Mouse (Mus musculus) retina, postnatal 1 day (tissue): ENCODE data around the gene Gpr55.
A peak's percentile ranks its signal among the peaks of the same experiment; 100 is the strongest.

ENCODE experiments used
- DNase-seq: peaks from one replicate; pipeline ENCODE4 v3.0.0-alpha.2; 2012

Gpr55 gene

DNA sequence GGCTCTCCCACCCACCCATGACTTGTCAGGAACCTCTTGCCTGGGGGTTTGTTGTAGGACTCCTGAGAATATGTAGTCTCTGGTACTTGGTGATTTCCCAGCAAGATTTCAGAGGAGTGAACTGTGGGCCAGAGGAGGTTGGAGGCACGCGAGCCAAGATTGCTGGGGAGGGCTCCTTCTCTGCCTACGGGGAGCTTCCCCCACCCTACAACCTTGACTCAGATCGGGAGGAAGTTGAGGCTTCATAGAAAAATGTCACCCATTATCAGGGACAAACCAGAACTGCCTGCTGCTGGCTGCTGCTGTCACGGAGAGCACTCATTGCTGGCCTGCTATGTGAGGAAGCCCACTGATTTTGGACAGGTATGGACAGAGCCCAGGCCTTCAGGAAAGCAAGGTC is 3.5 kb downstream of the Gpr55 start:
- no peak for DNase-seq

DNA sequence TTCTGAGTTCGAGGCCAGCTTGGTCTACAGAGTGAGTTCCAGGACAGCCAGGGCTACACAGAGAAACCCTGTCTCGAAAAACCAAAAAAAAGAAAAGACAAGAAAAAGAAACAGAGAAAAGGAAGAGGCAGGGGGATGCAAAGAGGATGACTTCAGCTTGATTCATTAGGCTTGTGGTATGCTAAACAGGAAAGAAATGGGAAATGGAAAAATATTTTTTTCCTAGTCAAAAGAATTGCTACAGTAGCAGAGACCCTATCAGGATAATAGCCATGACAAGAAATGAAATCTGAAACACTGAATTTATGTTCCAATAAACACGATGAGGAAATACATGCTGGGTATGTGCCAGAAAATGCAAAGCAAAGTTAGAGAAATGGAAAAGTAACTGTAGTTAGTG is 5.7 kb downstream of the Gpr55 start:
- DNase-seq, result no peak

DNA sequence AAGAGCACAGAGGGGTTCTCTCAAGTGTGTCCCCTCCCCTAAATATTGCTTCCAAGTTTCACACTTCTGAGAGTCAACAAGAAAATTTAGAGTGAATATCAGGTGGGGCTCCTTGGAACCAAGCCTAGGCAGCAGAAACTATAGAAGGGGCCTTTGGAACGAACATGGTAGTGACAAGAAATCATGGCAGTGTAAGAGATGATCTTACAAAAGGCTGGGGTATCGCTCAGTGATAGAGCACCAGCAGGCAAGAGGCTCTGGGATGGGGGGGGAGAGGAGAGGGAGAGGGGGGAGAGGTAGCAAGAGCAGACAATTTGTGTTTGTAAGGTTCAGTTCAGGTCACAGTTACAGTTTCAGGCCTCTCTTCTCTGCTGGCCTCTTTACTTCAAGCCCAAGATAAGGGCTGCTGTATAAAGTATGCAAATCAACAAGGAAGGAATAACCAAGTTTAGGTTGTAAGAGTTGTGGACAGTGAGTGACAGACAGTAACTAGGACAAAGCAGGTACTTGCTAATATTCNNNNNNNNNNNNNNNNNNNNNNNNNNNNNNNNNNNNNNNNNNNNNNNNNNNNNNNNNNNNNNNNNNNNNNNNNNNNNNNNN is 11.6 kb downstream of the Gpr55 start:
- DNase-seq, result no peak

DNA sequence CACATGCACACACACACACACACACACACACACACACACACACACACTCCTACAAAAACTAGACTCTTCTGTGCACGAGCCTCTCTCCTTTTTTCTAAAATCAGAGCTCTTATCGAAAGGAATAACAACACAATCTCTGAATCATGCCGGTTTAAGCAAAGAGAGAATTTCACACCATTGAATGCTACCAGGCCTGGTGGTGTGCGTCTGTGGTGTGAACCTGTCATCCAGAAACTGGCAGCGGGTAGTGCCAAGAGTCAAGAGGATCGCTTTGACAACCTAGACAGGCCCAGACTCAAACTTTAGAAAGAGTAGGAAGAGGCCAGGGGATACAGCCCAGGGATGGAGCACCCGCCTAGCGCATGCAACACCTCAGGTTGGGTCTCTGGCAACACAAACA is 18.5 kb downstream of the Gpr55 start:
- no peak for DNase-seq

DNA sequence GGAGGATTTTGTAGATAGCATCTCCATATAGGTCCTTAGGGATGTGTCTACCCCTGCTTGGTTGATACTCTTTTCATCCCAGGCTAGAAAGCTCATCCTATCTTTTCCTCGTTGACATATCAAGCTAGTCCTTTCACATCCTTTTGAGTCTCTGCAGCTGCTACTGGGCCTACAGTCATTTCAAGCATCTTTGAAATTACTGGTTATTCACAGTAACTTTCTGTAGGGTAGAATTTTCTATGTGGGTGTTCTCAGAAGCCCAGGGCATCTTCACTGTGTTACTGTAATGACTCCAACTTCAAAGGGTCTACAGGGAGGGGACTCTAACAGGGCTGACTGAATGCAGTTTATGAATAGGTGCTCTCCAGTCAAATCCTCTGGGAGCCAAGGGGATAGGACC is 23.5 kb downstream of the Gpr55 start:
- no peak for DNase-seq

DNA sequence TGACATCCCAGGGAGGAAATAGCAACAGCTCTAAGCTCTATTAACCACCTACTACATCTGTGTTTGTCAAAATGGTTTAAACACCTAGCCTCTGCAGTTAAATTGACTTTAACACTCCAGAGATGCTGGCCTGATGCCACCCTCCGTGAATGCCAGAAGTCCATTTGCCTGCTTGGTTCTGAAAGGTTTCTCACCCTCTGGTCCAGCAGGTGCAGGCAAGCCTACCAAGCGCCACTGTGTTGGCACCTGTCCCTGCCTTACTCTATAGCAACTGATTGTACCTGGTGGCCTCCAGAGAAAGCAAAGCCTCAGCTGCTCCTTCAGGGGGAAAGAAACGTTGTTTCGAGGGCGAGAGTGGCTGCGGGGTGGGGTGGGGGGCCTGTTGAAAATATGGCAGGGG is 24.5 kb downstream of the Gpr55 start:
- no peak for DNase-seq

DNA sequence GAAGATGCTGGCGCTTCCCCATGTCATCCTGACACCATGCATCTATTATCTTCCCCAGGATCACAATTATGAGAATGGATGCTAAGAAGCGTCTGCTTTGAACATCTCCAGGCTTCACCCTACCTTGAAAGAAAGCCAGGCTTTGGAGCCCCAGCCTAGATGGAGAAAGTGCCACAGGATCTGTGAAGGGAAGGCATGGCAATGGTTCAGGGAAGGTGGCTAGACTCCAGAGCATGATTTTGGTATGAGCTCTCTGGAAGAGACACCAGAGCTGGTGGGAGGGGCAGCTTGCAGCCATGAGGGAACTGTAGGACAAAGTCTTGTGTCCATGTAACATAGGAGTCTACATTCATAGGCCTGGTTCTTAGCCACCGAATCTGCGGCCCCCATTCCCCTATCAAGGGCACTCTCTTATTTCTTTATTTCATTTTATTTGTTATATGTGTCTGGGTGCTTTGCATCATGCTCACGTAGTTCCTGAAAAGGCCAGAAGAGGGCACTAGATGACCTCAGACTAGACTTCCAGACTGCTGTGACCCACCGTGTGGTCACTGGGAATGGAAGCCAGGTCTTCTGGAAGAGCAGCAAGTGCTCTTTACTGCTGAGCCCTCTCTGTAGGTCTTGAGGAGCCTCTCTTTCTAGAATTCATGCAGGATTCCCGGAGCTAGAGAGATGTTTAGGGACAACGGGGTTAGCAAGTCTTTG is 25.5 kb downstream of the Gpr55 start:
- DNase-seq, result peak; percentile 62

DNA sequence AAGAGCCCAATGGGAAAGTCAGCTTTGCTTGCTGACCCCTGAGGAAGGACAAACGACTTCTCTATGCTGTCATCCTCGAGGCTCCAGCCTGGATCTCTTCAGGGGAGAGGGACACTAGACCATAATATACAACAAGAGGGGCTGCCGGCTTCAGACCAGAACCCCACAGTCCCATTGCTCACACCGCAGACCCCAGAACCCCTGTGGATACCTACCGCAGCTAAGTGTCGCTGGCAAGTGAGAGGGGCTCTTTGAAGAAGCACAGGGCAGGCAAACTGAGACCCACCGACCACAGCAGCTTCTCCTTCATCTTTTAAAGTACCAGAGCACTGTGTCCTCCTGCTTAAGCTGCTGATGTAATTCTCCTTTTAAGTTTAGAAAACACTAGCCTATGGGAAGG is 26.2 kb downstream of the Gpr55 start:
- DNase-seq, result no peak

DNA sequence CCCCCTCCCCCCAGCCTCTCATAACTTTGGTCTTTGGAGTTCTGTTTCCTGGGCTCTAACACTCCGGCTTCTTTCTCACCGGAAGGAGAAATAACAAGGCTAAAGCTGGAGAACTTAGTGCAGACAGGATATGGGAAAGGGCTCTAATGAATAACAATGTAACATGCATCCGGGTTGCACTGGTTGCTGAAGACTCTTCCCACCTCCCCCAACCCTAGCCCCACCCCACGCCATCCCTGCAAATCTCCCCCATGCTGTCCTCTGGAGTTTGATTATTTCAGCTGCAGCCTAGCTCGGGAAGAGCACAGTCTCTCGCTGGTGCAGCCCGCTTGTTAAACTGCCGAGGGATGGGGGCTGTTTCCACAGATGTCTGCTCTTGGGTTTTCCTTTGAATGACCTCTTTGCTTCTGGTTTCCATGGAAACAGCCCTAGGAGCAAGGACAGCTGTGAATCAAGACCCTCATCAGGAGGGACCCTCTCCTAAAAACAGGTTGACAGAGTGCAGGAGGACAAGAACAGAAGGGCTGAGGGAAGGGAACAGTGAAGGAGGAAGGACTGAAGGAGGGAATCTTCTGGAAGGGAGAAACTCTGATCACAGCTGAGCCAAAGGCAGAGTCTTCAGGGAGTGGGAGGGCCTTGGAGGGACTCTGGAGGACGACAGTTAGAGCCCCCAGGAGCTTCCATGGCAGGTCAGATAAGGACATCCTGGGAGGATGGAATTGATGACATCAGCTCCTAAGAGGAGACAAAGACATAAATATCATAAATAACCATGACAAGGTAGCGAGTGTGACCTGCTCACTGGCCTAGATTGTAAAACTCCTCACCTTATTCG is 27.0 kb downstream of the Gpr55 start:
- DNase-seq, result peak; percentile 54

DNA sequence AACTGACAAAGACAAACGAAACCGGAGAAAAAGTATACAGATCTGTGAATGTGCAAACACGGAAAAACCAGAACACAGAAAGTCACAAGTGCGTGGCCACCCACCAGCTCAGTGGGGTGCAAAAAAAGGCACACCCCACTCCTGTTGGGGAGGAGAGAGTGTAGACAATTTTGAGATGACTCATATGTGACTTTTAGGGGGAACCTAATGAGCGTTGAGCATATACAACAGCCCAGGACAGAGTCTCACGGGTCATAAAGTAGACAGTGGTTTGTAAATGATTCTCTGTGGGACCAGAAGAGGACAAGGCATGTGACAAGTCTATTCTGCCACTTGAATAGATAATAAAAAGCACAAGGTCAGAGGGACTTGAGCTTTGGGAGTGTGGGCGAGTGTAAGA is 27.6 kb downstream of the Gpr55 start:
- no peak for DNase-seq

DNA sequence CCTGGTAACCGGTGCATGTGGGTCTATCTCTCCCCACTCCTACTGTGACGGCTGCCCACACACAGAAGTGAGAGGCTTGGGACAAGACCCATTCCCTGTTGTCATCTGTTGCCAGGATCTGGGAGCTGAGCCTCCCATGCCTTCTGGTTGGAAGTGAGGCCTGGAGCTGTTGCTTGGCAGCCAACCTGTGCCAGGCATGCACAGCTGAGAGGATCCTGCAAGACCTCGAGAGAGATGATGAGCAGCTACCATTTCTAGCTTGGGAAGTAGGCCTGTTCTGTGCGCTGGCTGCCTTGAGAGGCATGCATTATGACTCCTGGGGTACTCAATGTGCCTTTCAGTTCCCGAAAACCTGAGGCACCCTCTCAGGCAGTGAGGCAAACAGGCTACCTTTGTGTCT is 29.6 kb downstream of the Gpr55 start:
- no peak for DNase-seq

DNA sequence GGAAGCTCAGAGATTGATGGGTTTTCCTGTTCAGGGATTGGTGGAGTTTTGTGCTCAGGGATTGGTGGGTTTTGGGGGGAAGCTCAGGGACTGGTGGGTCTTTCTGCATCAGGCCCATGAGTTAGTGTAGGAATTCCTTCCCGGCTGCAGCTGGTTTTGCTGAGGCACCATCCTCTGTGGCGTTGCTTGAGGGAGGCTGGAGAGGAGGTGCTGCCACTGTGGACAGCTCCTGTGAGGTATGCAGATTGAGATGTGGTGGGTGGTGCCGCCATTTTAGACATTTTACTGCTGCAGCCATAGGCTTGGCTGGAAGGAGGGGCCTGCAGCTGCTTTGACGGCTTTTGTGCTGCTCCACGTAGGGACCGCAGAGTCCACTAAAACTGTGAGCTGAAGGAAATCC is 31.4 kb downstream of the Gpr55 start:
- no peak for DNase-seq

DNA sequence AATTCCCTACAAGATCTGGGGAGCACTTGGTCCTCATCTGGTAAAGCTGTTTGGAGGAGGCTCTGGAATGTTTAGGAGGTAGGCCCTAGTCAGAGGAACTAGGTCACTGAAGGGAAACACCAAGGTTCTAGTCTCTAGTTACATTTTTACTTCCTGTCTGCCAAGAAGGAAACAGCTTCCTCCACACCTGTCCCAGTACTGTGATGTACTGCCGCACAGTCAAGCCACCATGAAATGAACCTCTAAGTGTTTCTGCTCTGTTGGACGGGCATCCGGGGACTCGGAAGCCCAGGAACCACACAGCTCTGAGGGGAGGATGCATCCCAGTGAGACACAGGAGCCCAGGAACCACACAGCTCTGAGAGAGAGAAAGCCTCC is 32.1 kb downstream of the Gpr55 start:
- no peak for DNase-seq

DNA sequence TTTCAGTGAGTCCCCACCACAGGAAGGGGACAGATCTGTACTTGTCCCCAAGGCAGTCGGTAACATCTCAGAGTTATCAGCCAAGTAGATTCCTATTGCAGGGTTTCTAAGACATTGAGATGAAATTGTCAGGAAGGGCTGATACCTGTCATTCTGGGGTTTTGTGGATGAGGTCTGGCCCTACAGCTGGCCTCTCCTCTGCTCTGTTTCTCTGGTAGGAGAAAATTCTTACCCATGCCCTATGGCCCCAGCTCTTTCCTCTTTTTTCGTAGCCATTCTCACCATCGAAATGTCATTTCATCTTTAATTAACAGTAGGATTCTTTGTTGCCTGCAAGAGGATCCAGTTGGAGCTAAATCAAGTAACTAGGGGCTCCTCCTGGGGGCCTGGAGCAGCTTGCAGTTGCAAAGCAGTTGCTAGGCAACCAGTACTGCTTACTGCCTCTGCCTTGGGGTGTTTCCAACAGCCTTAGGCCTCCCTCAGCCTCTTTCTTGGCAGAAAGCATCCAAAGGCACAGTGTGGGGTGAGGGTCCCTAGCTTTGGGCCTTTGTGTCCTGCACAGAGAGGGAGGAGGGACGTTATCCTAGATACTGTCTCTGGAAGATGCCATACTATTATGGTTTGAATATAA is 32.6 kb downstream of the Gpr55 start, which contains the start of gene 4933407L21Rik:
4933407L21Rik (plus strand) TSS at position 427 of the 631 bp plus-strand sequence.
- DNase-seq, result peak; percentile 70

DNA sequence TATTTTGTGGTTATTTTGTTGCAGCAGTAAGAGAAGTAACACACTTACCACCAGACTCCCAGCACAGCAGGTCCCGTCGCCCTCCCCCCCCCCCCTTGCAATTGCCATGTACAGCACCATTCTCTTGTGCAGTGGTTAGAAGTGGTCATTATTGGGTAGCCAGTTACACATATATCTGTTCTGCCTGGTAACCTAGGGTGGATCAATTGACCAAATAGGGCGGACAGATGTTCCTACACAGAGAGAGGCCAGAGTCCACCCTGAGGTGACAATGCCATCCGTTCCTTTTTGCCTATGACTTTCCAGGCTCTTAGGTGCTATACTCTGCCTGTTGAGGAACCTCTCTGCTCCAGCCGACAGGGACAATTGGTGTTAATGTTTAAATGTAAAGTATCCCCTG is 35.6 kb downstream of the Gpr55 start:
- no peak for DNase-seq

DNA sequence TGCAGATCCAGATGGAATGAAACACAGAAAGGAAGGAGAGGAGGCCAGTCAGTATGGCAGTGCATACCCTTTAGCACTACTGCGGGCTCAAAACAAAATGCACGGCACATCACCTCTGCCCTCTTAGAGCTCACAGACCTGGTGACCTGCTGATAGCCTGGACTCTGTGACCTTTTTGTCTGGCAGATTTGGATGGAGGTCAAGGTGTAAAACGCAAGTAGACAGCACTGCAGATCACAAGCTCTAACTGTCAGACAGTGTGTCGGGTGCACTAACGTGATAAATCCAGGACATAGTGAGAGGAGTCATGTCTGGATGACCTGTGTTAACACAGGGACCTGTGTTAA is 38.0 kb downstream of the Gpr55 start:
- DNase-seq, result no peak

DNA sequence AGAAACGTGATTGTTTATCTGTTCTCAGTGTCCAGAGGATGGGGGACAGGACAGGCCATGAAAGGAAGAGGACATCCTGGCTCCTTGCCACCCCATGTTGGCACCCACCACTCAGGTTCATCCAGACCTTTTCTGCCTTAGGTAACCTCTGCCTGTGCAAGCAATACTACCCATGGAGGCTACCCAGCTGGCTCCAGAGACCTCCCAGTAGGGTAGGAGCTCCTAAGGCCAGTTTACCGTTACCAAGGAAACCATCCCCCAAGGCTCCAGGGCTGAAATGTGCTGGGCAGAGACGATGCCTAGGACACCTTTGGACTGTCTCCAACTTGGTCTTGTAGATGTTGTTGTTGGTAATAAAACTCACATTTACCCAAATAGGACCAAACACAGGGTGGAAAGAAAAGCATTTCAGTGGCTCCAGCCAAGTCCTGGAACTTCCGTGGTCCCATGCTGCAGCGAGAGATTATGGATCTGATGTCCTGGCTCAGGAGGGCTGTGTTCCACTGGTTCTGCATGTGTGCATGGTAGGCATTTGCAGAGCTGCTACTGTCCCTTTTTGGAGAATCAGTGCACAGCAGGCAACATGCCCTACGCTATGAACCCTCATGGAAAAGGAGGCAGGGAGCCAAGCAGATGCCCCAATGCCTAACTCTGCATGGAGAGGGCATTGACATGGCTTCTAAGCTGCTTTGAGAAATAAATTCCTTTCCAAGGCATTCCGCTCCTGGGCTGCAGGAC is 38.5 kb downstream of the Gpr55 start:
- DNase-seq, result no peak

DNA sequence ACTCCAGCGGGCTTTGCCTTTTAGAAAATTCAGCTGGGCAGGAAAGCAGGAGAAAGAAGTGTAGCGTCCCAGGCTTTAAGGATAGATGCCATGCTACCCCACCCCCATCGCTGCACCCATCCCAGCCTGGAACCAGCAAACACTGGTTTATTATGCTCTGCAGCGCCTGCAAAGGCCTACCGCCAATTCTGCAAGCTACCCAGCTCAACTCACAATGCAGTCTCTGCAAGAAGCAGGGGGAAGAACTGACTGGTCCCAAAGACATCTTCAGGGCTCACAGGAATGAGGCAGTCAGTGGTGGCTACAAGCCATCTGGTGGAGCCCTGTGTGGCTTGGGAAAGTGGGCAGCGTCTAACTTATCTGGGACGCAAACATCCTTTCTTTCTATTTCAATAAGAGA is 39.1 kb downstream of the Gpr55 start:
- DNase-seq, result no peak

DNA sequence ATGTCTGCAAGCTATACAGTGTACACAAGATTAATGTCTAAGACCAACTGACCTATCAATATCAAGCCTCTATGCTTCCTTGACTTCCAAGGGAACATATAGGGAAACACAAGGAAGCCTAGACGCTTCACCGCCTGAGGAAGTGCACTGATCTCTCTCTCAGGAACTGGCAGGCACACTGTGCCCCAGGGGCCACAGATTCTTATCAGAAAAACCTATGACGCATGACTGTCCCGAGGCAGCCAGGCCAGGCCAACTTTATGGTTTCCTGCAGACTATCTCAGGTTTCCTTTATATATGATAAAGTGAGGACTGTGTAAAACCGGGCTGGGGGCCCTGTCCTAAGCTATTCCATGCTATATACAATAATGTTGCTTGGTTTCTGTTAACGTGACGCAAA is 41.2 kb downstream of the Gpr55 start:
- no peak for DNase-seq

DNA sequence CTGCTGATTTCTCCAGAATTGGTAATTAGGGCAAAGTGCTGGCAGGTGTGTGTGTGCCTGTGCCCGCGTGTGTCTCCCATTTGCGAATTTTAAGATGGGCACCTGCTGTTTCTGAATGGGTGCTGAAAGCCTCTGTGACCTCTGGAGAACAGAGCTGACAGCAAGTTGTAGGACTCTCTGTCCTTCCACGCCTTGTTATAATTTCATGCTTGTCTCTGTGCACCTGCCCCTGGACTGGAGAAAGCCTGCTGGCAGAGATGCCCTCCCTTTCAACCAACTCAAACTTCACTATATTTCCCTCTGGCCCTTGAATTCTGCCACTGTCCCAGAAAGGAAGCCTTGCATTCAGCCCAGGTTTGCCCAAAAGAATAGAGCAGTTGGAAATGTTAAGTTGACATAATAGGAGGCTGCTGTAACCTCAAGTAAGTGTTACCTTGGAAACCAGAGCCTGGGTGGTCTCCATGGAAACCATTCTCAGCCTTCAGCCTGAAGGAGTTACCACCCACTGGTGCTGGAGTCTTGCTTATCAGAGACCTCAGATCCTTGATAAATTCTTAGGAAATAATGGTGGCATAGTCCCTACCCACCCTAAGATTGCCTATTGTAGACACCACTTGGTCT is 43.9 kb downstream of the Gpr55 start:
- DNase-seq, result peak; percentile 67

DNA sequence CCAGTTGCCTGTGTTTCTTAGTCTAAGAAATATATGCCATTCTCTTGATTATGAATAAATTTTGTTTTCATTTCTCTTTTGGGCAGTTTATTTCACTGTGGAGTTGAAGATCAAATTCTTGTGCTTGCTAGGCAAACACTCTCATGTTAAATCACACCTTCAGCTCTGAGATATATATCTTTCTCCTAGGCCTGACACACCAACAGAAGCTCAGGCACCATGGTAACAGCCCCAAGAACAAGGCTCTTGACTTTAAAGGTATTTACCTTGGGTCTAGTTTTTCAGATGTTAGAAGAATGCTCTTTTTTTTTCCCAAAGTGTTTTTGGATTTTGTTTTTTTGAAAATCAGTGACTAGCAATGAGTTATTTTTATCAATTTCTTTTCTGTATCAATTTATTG is 44.9 kb downstream of the Gpr55 start:
- DNase-seq, result no peak

DNA sequence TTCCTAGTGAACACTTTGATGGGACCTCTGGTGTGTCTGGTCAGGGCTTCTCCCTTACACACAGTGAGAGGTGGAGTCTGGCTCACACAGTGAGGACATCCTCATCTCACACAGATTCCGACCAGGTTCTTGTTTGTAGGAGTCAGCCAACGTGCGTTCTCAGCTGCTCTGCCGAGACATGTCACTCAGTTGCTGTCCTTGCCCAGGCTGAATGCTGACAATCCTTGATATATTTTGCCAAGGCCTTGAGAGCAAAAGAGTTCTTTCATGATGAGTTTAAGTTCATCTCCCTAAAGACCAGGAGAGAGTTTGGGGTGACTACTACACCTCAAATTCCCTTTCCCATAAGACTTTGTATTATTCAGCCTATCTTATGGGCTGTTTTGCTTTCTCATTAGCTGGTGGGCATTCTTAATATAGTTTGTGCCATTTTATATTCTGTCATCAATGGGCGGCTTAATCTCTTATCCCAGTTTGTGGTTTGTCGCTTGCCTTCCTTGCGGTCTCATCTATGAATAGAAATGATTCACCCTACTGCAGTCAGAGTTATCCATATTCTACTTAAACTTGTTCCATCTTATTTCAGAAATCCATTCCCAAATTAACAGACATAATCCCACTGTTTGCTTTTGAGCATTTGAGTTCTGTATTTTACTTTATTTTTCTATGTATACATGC is 47.6 kb downstream of the Gpr55 start:
- DNase-seq, result no peak
